ENCODE assay signal across 17 mouse cellular contexts in genomic region chr2:180248947-180249660, GRCm38 (mm10). TPM values are rescaled to one million over a fixed set of nuclear protein-coding genes. Genes with fewer than 3 reads are reported as not detected.
DNase-seq lines count a peak whose midpoint lies in the region; ATAC-seq lines count a peak whose summit lies in the region.
"Had no signal": no experiment of that assay in that cellular context is flagged by ENCODE, and none has a peak within 500 bp of the region (broad histone marks: within the 10 kb centered on the region; RNA-seq: fewer than 3 reads in every experiment).

No protein-coding gene starts in this region.

- no peak overlapping the region for H3K4me3 ChIP-seq in embryonic facial prominence, embryonic 11.5 days (ENCODE audit: low read depth, low read length)
- no peak overlapping the region for H3K4me3 ChIP-seq in embryonic facial prominence, embryonic 10.5 days
- no peak overlapping the region for H3K4me3 ChIP-seq in intestine, embryonic 15.5 days (replicated peaks)
- H3K4me3 ChIP-seq in liver, embryonic 12.5 days, result no peak overlapping the region
- H3K4me3 ChIP-seq: forebrain, embryonic 10.5 days; heart, embryonic 15.5 days; megakaryocyte, embryonic 14.5 days had no signal

- no peak overlapping the region for H3K27ac ChIP-seq in embryonic facial prominence, embryonic 11.5 days (replicated peaks; ENCODE audit: low read depth, low read length)
- no peak overlapping the region for H3K27ac ChIP-seq in embryonic facial prominence, embryonic 10.5 days (replicated peaks)
- no peak overlapping the region for H3K27ac ChIP-seq in intestine, embryonic 15.5 days
- H3K27ac ChIP-seq in liver, embryonic 12.5 days, result peak overlapping the region; percentile 54
- H3K27ac ChIP-seq: forebrain, embryonic 10.5 days; heart, embryonic 15.5 days had no signal

- H3K9me3 ChIP-seq in embryonic facial prominence, embryonic 11.5 days (replicated peaks; ENCODE audit: control insufficient read depth, low read length), result no peaks in the 10 kb centered on the region
- no peaks in the 10 kb centered on the region for H3K9me3 ChIP-seq in embryonic facial prominence, embryonic 10.5 days
- no peaks in the 10 kb centered on the region for H3K9me3 ChIP-seq in intestine, embryonic 15.5 days
- no peaks in the 10 kb centered on the region for H3K9me3 ChIP-seq in liver, embryonic 12.5 days (replicated peaks)
- H3K9me3 ChIP-seq: forebrain, embryonic 10.5 days; heart, embryonic 15.5 days had no signal

- no peaks in the 10 kb centered on the region for H3K36me3 ChIP-seq in embryonic facial prominence, embryonic 11.5 days (replicated peaks; ENCODE audit: control insufficient read depth, insufficient read depth, low read depth, low read length)
- no peaks in the 10 kb centered on the region for H3K36me3 ChIP-seq in embryonic facial prominence, embryonic 10.5 days (replicated peaks)
- H3K36me3 ChIP-seq in intestine, embryonic 15.5 days, result no peaks in the 10 kb centered on the region
- no peaks in the 10 kb centered on the region for H3K36me3 ChIP-seq in liver, embryonic 12.5 days
- H3K36me3 ChIP-seq: forebrain, embryonic 10.5 days; heart, embryonic 15.5 days had no signal

- no peak overlapping the region for H3K4me2 ChIP-seq in embryonic facial prominence, embryonic 11.5 days (ENCODE audit: low read depth, low read length)
- H3K4me2 ChIP-seq in intestine, embryonic 15.5 days (replicated peaks), result no peak overlapping the region
- H3K4me2 ChIP-seq in liver, embryonic 12.5 days, result no peak overlapping the region
- H3K4me2 ChIP-seq: heart, embryonic 15.5 days had no signal

- ATAC-seq in embryonic facial prominence, embryonic 11.5 days (replicated peaks; ENCODE audit: insufficient number of reproducible peaks, low FRiP score, low TSS enrichment, low read depth), result 0 out of 2 replicates have a peak, but pooled peaks have one; percentile 5
- ATAC-seq in intestine, embryonic 15.5 days, result peak; percentile 29; the same call in 1 of the 2 replicates
- ATAC-seq in liver, embryonic 12.5 days, result peak; percentile 44; the same call in 1 of the 2 replicates
- ATAC-seq: Patski had no signal

- 57% methylated on average over 9 of the region's 9 CpGs for WGBS in embryonic facial prominence, embryonic 11.5 days
- 59% methylated on average over 9 of the region's 9 CpGs for WGBS in embryonic facial prominence, embryonic 10.5 days
- WGBS in intestine, embryonic 15.5 days, result 54% methylated on average over 9 of the region's 9 CpGs
- 70% methylated on average over 9 of the region's 9 CpGs for WGBS in liver, embryonic 12.5 days (ENCODE audit: insufficient replicate concordance)

- H3K9ac ChIP-seq in embryonic facial prominence, embryonic 11.5 days (replicated peaks; ENCODE audit: low read length), result no peak overlapping the region
- no peak overlapping the region for H3K9ac ChIP-seq in intestine, embryonic 15.5 days
- H3K9ac ChIP-seq in liver, embryonic 12.5 days, result 0 out of 2 replicates have a peak overlapping the region, but pooled peaks have one; percentile 17
- H3K9ac ChIP-seq: heart, embryonic 15.5 days had no signal

- H3K27me3 ChIP-seq in embryonic facial prominence, embryonic 11.5 days (ENCODE audit: control insufficient read depth, insufficient read depth, low read length), result no peaks in the 10 kb centered on the region
- no peaks in the 10 kb centered on the region for H3K27me3 ChIP-seq in embryonic facial prominence, embryonic 10.5 days (replicated peaks; ENCODE audit: low read depth, poor library complexity, severe bottlenecking)
- no peaks in the 10 kb centered on the region for H3K27me3 ChIP-seq in intestine, embryonic 15.5 days (replicated peaks)
- H3K27me3 ChIP-seq in liver, embryonic 12.5 days (replicated peaks), result no peaks in the 10 kb centered on the region
- H3K27me3 ChIP-seq: heart, embryonic 15.5 days; megakaryocyte, embryonic 14.5 days; Patski had no signal

- H3K4me1 ChIP-seq in embryonic facial prominence, embryonic 11.5 days (ENCODE audit: control insufficient read depth, insufficient read depth, low read length), result no peaks in the 10 kb centered on the region
- peaks cover 9% of the 10 kb centered on the region; the same call in 1 of the 2 replicates for H3K4me1 ChIP-seq in embryonic facial prominence, embryonic 10.5 days
- peaks cover 10% of the 10 kb centered on the region for H3K4me1 ChIP-seq in intestine, embryonic 15.5 days (replicated peaks)
- H3K4me1 ChIP-seq in liver, embryonic 12.5 days, result peaks cover 16% of the 10 kb centered on the region

- no peak for DNase-seq in embryonic facial prominence, embryonic 11.5 days (ENCODE audit: low spot score)
- no peak for DNase-seq in embryonic facial prominence, embryonic 10.5 days (ENCODE audit: low spot score)
- DNase-seq in 3T3-L1 (ENCODE audit: low read depth, low spot score) (peak; percentile 77), adipocyte (ENCODE audit: low spot score) (no peak)
- no peak for DNase-seq in layer of hippocampus, postnatal 14 days (ENCODE audit: low spot score in 2 of 2)
- DNase-seq in urinary bladder, postnatal 10 days (ENCODE audit: low spot score), result no peak
- DNase-seq: adrenal gland, adult 8-10 months; B cell, adult 2 months; thymus, adult 2 months had no signal

RNA-seq across cellular contexts. Expression of gene Rps21, which starts 8.1 kb away (rescaled TPM):
- polyA plus RNA-seq in embryonic facial prominence, embryonic 11.5 days (2014; fragmentation: Nextera tagmentation; extraction: Ambion mirVana), result 516 and 527 TPM in 2 replicates
- polyA plus RNA-seq in embryonic facial prominence, embryonic 10.5 days (2016; fragmentation: Nextera tagmentation; extraction: Ambion mirVana), result 569 and 585 TPM in 2 replicates
- 577 and 672 TPM in 2 replicates for polyA plus RNA-seq in intestine, embryonic 15.5 days (2015; fragmentation: Nextera tagmentation; extraction: Ambion mirVana)
- 560 and 561 TPM in 2 replicates for polyA plus RNA-seq in liver, embryonic 12.5 days (2016; fragmentation: Nextera tagmentation; extraction: Ambion mirVana)
- 100 to 1,000 TPM; 571 to 582 TPM for total RNA-seq in layer of hippocampus, postnatal 14 days (2021)

RNA-seq across cellular contexts. Expression of gene Lama5, which starts 23.4 kb away (rescaled TPM):
- polyA plus RNA-seq in embryonic facial prominence, embryonic 11.5 days (2014; fragmentation: Nextera tagmentation; extraction: Ambion mirVana), result 6.9 and 11.5 TPM in 2 replicates
- 19.6 and 25.3 TPM in 2 replicates for polyA plus RNA-seq in embryonic facial prominence, embryonic 10.5 days (2016; fragmentation: Nextera tagmentation; extraction: Ambion mirVana)
- polyA plus RNA-seq in intestine, embryonic 15.5 days (2015; fragmentation: Nextera tagmentation; extraction: Ambion mirVana), result 30.9 and 37.8 TPM in 2 replicates
- polyA plus RNA-seq in liver, embryonic 12.5 days (2016; fragmentation: Nextera tagmentation; extraction: Ambion mirVana), result 4.1 and 4.3 TPM in 2 replicates
- total RNA-seq in layer of hippocampus, postnatal 14 days (2021), result 10 to 100 TPM in 1 of 2 experiments, 1 to 10 TPM in 1; 7.3 to 10.7 TPM

RNA-seq across cellular contexts. Expression of gene Cables2, which starts 24.2 kb away (rescaled TPM):
- polyA plus RNA-seq in embryonic facial prominence, embryonic 11.5 days (2014; fragmentation: Nextera tagmentation; extraction: Ambion mirVana), result 14.5 and 14.8 TPM in 2 replicates
- polyA plus RNA-seq in embryonic facial prominence, embryonic 10.5 days (2016; fragmentation: Nextera tagmentation; extraction: Ambion mirVana), result 12.7 and 13.2 TPM in 2 replicates
- polyA plus RNA-seq in intestine, embryonic 15.5 days (2015; fragmentation: Nextera tagmentation; extraction: Ambion mirVana), result 11.4 and 12.7 TPM in 2 replicates
- polyA plus RNA-seq in liver, embryonic 12.5 days (2016; fragmentation: Nextera tagmentation; extraction: Ambion mirVana), result 9.6 and 10.4 TPM in 2 replicates
- 10 to 100 TPM; 40.2 to 43.6 TPM for total RNA-seq in layer of hippocampus, postnatal 14 days (2021)

RNA-seq across cellular contexts. Expression of gene Rbbp8nl, which starts 40.6 kb away (rescaled TPM):
- 0.20 and 0.35 TPM in 2 replicates for polyA plus RNA-seq in embryonic facial prominence, embryonic 11.5 days (2014; fragmentation: Nextera tagmentation; extraction: Ambion mirVana)
- polyA plus RNA-seq in embryonic facial prominence, embryonic 10.5 days (2016; fragmentation: Nextera tagmentation; extraction: Ambion mirVana), result 0.92 and 1.7 TPM in 2 replicates
- polyA plus RNA-seq in intestine, embryonic 15.5 days (2015; fragmentation: Nextera tagmentation; extraction: Ambion mirVana), result 2.8 and 3.8 TPM in 2 replicates
- polyA plus RNA-seq in liver, embryonic 12.5 days (2016; fragmentation: Nextera tagmentation; extraction: Ambion mirVana), result not detected in 2 replicates
- not detected for total RNA-seq in layer of hippocampus, postnatal 14 days (2021)
- total RNA-seq: adrenal gland, adult 8-10 months; layer of hippocampus, postnatal 25 days had no signal
- polyA plus RNA-seq: Patski; spleen, adult 2 months had no signal
